Mouse (Mus musculus) adrenal gland, adult 18-20 months (tissue): ENCODE measurements at regions not wholly inside any gene's neighbourhood (a gene's known extent, or its start where the extent isn't known, plus 50 kb on each side); places are given as distances from the start of the nearest gene placed in this dataset.

Source experiments
- DNase-seq, 2 experiments: peaks; one replicate each; pipeline ENCODE4 v3.0.0; 2021 to 2022; ENCODE audit warnings: low spot score in 2 of 2

DNA sequence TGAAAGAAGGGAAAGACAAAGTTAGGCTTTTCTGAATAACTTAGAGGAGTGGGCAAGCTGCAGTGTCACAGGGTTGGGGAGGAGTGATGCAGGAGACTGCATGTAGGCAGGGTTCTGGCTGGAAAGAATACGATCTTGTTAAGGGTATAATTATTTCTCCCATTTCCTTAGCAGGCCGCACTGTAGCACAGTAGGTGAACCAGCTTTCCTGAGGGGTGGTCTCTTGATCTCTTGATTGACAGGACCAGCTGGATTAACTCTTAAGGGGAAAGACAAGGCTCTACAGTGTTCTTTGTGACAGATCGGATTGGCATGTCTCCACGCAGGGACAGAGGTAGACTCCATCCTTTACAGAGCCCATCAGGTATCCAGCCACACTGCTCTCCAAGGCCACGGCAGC is 54.5 kb upstream of the Meis1 start:
- DNase-seq, result no peak

DNA sequence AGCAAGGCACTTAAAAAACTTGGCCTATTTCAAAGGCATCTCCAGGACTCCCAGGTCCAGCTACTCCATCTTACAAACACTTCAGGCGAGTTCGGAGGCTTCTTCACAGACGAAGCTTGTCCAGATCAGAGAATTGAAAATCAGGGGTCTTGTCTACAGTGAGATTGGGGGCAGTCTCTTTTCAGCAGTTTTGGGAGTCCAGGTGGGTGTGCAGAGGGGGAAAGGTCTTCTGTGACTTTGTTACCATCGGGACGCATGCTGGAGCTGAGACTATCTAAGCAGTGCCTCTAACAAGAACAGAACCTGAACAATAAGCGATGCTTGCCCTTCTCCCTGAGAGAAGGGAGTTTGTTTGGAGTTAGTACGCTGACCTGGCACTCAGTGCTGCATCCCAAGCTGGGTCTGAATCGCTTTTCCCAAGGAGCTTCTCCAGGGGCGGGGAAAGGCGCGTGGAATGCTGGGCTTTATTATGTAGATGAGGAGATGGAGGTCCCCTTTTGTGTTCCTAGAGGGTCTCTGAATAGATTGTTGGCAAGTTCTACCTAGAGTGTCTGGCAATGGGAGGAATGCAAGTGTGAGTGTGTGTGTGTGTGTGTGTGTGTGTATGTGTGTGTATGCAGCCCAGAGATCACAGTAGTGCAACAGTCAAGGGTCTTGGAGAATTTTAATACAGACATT is 55.2 kb upstream of the Meis1 start:
- no peak for DNase-seq

DNA sequence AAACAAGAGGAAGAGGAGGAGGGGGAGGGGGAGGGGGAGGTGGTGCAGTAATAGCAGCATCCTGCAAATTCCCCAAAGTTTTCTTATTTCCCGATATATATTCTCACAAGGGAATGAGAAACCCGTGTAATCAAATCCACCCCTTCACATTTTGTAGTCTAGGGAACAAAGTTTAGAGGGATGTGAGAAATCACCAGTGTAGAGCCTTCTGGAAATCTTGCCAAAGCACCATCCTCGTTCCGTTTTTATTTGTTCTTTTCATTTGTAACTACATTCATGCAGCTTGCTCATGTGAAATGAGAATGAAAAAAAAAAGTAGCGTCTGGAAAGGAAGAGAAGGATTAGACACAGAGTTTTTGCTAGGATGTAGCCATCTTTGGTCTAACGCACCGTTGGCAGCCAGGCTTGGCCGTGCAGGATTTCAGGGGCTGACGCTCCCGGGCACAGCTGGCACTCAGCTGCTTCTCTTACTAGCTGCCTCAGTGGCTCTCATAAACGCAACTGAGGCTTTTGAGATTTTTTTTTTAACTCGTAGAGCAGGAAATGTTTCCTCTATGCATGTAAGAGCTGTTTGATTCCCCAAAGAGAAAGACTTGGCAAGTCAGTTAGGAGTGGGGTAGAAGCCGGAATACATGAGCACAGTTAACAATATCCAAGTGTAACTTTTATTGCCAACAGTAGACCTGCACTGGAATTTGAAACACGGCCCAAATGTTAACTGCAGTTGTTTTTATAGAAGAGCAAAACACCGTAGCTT is 72.5 kb upstream of the Meis1 start:
- DNase-seq, result no peak

DNA sequence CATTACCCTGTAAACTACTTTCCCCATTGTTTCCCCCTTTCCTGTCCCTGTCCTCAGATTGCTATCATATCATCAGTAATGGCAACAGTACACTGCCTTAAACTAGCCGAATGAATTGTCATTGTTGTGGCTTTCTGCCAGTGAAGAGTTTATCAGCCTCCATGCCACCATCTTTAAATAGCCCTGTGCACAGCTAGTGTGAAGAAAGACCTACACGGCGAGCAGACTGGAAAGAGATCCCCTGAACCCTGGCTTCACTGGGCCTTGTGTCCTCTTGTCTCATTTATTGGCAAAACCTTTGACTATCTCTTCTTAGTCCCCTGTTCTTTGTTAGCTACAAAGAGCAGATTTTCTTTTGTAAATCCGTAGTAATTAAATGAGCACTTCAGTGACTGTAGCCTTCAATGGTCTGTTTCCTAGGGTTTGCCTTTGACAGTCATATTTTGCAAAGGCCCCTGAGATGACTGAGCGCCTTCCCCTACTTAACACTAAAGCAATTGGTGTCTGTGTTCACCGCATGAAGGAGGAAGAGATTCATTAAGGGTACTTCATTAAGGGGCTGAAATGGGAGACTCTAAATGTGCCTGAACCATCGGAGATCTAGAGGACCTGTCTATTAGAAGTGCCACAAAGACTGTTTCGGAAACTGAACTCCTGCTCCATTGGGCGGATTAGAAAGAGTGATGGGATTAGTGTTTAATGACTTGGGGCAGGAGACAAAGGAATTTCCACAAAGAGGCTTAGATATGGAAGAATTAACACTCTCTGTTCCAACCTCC is 74.4 kb upstream of the Meis1 start:
- DNase-seq, result no peak

DNA sequence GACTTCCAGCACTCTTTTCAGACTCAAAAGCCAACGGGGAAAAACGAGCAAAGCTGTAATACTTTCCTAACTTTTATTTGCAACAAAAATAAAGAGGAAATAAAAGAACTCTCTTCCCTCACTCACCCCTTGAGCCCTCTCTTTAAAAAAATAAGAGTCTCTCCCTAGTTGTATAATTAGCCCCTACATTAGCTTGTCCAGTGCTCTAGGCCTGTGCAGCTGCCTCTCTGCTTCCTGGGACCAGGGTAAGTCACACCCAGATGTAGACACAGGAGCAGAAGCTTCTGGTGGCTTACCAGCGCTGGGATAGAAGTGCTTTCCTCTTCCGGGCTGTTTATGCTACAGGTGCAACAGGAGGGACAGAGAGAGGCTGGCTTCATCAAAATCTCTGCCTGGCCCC is 75.0 kb upstream of the Meis1 start:
- DNase-seq, result no peak

DNA sequence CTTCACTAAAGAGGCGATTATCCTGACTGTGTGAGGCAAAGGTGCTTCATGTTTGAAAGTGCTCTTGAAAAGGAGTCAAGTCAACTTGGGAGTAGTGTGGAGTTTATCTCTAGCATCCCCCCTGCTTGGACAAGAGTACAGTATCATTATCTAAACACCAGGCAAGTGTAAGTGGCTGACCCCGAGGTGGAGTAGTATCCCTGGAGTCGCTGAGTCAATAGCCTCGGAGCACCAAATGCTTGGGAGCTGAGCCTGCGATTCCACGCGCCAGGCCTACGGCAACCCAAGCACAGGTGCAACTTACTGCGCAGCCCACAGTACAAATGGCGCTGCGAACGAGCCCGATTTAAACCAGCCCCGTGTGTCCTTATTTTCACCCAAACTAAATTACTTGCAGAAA is 75.4 kb upstream of the Meis1 start:
- no peak for DNase-seq

DNA sequence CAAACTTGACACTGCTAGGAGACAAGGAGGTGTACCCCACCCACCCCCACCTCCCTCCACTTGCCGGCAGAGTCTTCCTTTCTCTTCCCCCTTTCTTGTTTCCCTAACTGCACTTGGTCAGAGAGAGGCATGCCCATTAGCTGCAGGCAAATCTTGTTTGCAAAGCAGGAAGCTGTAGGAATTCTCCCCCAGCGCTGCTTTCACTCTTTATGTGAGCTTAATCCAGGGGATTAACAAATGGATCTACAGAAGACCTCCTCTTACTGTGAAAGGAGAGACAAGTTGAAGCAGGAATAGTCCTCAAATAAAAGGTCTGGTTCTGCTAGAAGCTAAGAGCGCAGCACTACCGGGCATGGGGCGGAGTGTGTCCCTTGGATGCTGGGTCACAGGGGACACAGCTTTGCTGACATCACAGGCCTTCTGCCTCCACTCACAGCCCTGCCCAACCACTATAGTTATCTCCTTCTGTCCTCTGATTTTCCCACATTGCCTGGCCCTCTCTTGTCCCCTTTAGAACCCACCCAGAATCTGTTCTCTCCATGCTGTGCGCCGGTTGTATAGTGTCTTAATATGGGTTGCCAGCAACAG is 84.3 kb upstream of the Meis1 start:
- DNase-seq, result no peak

DNA sequence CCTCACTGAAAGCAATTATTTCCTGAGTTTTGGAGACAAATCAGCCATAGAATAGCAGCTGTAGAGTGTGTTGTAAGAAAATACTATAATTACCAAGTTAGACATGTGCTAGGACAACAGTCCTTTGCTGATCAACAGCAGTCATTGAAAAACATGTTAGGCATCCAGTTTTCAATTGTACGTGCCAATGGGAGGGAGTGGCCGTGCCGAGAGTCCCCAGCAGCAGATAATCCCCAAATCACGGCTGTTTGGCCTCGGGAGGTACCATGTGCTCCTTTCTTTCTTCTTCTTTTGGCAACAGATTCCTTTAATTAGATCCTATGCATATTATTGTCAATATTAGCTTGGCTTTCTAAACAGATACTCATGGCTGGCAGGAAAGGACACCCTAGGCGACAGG is 88.4 kb upstream of the Meis1 start:
- no peak for DNase-seq

DNA sequence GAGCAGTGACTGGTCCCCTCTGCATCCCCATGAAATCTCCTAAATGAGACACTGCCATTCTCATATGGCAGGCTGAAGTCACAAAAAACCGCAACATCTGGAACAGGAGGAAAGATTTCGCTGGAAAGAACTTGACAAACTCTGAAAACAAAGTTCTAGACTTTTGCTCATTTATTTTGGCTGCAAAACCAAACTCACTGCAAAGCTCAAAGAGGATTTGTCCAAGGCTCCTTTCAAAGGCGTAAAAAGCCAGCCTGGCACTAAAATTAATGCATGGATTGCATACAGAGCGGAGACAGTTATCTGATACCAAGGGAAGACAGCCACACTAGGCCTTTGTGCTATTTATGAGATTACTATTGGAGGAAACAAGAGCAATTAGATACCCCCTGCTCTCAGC is 90.3 kb upstream of the Meis1 start:
- DNase-seq, result no peak

DNA sequence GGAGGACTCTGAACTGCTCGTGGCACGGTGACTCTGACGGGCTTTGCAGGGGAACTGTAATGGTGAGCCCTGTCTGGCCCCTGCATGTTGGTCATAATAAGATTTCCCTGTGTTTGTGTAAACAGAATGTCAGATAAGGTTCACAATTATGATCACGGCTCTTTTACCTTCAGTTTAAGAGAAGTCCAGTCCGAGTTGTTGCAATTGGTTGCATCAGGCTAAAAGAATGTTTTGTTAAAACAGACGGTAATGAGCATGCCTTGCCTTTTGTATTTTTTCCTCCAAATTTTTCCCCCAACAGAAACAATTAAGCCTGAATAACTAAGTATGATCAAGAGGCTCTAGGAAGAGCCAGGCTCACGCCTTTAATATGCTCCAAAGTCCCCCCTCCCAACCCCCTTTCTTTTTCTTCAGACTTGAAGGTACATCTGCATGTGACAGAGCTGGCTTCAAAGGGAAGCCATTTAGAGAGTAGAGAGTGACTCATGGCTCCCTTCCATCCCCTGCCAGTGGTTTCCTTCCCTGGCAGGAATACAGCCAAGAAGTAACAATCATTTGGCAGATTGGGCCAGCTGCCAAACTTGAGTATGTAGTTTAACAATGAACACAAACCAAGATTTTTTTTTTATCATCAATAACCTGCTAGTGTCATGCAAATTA is 93.3 kb upstream of the Meis1 start:
- peak; percentile 61 to 65 for DNase-seq

DNA sequence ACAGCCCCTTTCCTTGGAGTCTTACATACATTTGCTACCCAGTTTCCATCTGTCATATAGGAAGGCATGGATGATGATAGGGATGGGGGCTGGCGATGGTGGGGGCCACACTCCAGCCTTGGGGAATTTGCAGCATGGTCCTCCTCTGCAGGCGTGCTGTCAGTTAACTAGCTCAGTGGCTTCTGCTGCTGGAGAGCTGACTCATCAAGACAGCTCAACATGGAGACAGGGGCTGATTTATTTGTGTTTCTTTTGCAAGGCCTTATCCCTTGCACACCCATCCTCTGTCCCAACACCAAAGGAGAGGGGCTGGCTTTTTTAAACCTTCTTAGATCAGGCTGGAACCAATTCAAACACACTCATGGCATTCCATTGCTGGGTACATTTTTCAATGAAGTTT is 98.3 kb upstream of the Meis1 start:
- peak in 1 of 2 experiments; percentile 17 for DNase-seq

DNA sequence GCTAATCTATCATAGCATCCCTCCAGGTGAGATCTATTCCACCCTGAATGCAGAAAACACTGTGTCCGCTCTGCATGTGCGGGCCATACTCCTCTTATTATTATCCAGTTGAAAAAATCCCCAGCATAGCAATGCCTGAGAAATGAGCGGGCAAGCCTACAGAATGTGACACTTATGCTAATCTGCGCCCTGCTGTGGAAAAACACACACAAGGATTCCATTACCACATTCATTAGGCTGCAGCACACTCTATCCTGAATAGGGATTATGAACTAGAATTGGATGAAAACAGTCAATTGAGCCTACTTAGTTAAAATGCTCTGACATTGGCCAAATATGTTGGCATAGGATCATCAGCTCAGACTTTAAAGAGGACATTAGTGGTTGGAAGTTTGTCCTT is 99.5 kb upstream of the Meis1 start:
- no peak for DNase-seq

DNA sequence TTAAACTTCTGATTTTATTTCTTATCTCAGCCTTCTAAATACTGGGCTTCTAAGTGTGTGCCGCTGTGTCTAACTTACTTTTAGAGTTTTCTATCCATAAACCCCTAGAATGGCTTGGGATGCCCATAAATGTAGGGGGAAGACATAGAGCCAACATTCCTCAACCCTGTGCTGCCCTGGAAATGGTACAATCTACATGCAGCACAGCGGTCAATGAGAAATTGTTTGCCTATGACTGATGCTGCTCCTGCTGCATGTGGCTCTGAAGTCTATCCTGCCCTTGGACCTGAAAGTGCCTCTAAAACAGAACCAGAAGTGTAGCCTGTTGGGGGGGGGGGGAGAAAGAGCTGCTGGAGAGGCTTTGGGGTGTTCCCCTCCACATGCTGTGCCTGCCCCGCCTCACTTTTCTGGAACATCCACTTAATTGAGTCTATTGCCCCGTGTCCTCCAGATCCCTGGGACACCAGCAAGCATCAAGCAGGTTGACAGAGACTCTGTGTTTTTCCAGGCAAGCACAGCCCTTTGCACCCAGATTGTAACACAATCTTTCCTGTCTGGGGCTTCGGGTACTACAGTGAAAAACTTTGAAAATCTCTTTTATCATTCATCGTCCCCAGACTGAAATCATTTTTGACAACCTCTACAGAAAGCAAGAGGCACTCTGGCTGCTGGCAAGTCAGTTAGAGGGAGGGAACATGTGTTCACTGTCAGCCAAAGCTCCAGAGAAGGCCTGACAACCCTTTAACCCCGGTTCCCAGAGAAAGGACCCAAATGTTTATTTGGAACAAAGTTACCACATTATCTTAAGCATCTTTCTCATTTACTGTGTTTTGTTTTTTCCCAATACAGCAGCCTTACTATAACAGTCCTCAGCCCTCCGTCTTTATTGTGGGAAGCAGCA is 101.4 kb upstream of the Meis1 start:
- DNase-seq, result no peak

DNA sequence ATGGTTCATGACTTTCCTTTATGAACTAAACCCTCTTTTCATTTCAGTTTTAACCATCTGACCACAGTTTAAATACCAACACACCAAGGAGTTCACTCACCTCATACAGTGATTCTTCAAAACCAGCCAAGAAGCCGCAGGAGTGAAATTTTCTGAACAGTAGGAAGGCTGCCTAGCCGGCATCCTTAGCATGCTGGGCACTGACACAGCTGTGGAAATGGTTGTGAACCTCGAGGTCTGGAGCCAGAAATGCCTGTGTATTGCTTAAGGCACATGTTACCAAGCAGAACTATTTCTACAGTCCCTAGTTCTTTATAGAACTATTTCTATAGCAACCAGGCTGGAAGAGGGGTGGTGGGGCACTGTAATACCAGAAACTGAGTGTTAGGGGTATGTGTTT is 102.1 kb upstream of the Meis1 start:
- no peak for DNase-seq

DNA sequence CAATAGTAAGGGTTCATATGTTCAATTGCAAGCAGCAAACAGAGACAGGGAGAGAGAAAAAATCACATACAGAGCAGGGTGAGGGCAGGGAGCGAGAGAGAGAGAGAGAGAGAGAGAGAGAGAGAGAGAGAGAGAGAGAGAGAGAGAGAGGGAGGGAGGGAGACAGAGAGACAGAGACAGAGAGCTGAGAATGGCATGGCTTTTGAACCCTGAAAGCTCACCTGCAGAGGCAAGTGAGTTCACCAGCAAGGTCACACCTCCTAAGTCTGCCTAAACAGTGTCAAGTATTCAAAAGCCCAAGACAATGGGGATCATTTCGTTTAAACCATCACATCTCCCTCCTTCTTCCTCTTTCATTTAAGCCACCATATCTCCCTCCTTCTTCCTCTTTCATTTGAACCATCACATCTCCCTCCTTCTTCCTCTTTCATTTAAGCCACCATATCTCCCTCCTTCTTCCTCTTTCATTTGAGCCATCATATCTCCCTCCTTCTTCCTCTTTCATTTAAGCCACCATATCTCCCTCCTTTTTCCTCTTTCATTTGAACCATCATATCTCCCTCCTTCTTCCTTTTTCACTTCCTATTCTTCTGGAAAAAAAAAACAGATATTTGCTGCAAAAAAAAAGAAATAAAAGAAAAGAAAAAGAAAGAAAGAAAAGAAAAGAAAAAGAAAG is 116.7 kb upstream of the Meis1 start:
- no peak for DNase-seq

DNA sequence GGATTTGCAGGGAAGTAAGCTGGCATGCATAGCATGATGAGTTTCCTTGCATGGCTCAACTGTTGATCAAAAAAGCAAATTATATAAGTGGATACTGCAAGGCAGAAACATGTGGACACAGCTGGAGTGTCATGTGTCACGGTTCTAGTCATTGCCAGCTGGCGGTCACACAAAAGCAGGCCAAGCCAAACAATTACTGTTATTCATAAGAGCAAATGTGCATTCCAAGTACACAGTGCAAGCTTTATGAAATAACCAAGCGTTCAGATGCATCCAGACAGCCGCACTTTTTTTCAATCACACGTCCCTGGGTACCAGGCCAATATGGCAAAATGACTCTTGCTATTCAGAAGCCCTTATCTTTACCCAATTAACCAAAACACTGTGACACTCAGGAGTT is 119.6 kb upstream of the Meis1 start:
- no peak for DNase-seq

DNA sequence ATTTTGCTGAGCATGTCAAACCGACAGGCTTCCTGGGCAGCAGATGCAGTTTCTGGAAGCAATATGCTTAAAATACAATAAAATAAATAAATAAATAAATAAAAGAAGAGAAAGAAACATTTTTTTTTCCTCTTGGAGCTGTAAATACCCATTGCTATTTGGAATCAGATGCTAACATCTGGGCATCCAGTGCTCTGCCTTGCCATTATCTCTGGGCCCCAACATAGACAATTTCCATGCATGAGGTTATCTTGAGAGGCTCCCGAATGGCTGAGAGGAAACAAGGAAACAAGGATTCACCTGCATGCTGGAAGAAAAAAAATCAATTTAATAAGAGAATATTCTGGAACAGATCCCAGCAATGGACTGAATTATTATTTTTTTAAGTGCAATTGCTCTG is 120.0 kb upstream of the Meis1 start:
- no peak for DNase-seq

DNA sequence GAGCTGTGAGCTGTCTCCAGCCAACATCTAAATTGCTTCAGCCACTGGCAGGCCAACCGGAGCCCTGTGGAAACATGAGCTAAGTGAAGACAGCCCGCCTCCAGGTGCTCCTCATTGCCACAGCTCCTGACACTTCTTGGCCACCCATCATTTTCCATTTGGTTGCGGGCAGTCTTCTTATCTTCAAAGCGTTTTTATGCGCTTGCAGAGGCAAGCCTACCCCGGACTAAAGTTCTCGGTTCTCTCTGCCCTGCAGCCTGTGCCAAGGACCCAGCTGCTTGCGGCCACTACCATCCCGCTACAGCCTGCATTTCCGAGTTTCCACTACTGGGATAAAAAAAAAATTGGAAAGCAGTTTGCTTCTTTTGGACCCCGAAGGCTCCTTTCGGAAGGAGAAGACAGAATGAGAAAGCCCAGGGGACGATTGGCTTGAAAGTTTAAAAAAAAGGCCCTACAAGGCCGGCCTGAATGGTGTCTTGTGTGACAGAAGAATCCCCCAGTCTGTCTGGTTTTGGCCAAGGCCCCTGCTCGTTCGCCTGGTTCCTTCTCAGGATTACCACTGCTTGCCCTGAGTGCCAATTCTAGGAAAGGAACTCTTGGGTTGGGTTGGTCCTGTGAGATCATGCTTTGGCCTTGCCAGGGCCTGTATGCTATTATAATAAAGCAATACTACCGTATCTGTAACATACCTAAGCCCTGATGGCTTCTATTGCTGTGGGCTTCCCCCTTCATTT is 124.6 kb upstream of the Meis1 start:
- no peak for DNase-seq

DNA sequence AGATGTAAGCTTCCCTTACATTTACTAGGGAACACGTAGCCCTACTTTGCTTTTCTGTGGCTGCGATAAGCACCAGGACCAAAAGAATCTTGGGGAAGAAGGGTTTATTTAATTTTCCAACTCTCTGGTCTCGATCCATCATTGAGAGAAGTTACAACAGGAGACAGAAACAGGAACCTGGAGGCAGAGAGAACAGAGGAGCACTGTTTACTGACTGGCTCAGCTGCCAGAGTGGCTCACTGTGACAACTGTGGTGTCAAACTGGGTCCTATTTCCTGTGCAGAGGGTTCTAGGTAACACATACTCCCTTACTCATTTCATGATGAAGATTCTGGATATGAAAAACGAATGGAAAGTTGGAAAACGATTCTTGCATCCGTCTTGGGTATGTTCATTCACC is 125.7 kb upstream of the Meis1 start:
- no peak for DNase-seq
